Mouse (Mus musculus) mouse embryonic stem cell (cell line): ENCODE measurements around the gene Gm4214.
"Not testable (repeated sequence)": the region's sequence is repeated elsewhere in the genome, so short reads cannot be mapped to it uniquely, and the experiment has no call there.

Experiments
- in situ Hi-C, 2 experiments: fragments of 300-500 bp; cut with MboI; formaldehyde crosslinking; loops; 1 replicate in 1 of 2; 3 replicates in 1 of 2; pipeline ENCODE4 v1.14.3; 2019 to 2020; ENCODE audit warnings: low sequenced_read_pairs in 2 of 2, low pct_unique_long_range_greater_than_20kb in 1 of 2, mixed read lengths in 1 of 2; ENCODE audit not compliant: unreplicated experiment in 1 of 2

Gm4214 gene

GRCm38 (mm10) chr7:22984573-22984972 lies at the start of gene Gm4214:
TSS of gene Gm4214 (minus strand) at chr7:22984673.
- in situ Hi-C loops: not testable (repeated sequence)

- in situ Hi-C loops: not testable (repeated sequence)
These were observed 35.4 kb upstream of the Gm4214 start, which contains the start of gene Gm4216 for GRCm38 (mm10) chr7:23019823-23020222. TSS of gene Gm4216 (minus strand) at chr7:23019923.
